Mouse (Mus musculus) liver, postnatal 0 days (tissue): Measurements from ENCODE around the gene Isg15.

Experiments
- CTCF ChIP-seq: sonication (generic); IDR thresholded peaks from 2 replicates; pipeline ENCODE4 v1.5.1; 2016; ENCODE audit warnings: antibody characterized with exemption, low read depth
- EP300 ChIP-seq: IDR thresholded peaks from 2 replicates; pipeline ENCODE4 v1.6.1; 2016; ENCODE audit warnings: antibody characterized with exemption, low read depth, mild to moderate bottlenecking

DNA sequence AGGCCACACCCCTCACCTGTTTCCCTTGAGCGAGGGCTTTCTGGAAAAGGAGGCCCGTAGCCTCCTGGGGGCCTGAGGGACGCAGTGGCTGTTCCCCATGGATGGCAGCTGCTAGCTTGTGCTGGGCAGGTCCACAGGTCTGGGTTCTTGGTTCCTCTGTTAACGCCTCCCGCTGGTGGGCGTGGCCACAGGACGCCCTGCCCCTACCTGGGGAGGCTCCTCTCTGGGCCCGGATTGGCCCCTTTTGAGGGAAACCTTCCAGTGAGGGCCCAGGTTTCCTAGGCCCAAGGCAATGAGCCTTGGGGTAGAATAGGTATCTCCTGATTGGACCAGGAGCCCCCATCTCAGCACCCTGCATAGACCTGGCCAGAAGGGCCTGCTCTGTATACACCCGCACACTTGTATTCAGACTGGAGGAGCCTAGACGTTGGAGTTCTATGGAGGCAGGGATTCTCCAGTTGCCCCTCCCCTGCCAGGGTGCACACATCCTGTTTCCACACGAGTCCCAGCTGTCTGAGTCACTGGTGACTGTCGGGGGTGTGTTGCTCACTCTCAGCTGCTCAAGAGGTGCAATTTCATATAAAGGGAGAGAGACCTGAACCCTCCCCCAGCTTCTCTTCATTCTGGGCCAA is 27.9 kb upstream of the Isg15 start:
- TF ChIP-seq CTCF, result no peak
- TF ChIP-seq EP300, result no peak
